ENCODE assay signal across 16 mouse cellular contexts in the genomic region with DNA sequence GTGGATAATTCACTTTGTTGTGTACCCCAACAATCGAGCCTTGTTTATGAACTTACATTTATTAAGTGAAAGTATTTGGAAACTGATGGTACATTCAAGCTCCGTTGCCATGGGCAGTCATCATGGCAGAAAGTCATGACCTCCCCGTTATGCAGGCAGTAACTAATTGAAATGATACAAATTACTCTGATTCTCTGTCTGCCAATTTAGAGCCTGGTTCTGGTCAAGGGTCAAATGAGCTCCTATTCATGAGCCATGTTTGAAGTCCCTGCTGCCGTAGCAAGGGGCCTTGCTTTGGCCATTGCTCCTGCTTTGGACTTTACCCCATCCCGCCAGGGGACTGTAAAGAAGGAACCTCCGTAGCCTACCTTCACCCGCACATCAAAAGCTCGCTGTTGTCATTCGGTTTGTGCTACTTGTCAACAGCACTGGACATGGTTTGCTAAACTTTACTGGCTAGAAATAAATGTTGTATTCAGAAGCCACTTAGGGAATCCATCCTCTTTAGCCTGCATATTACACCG.
A peak's percentile ranks its signal among the peaks of the same experiment; 100 is the strongest.
DNase-seq lines count a peak whose midpoint lies in the region; ATAC-seq and TF ChIP-seq lines count a peak whose summit lies in the region.
"Had no signal": no experiment of that assay in that cellular context is flagged by ENCODE, and none has a peak within 500 bp of the region (broad histone marks: within the 10 kb centered on the region; RNA-seq: fewer than 3 reads in every experiment).

No protein-coding gene starts in this region.

- no peaks in the 10 kb centered on the region for H3K27me3 ChIP-seq in kidney, adult 2 months (replicated peaks; ENCODE audit: control insufficient read depth, insufficient read depth, low read length)
- H3K27me3 ChIP-seq in kidney, embryonic 15.5 days, result no peaks in the 10 kb centered on the region
- H3K27me3 ChIP-seq in intestine, embryonic 15.5 days (replicated peaks), result no peaks in the 10 kb centered on the region
- no peaks in the 10 kb centered on the region for H3K27me3 ChIP-seq in midbrain, embryonic 16.5 days (ENCODE audit: control insufficient read depth, insufficient read depth, low read depth, low read length)
- H3K27me3 ChIP-seq: limb, embryonic 13.5 days; liver, embryonic 13.5 days had no signal

- no peak overlapping the region for H3K27ac ChIP-seq in kidney, adult 2 months (ENCODE audit: insufficient read depth, low read depth, low read length)
- no peak overlapping the region for H3K27ac ChIP-seq in kidney, embryonic 15.5 days
- H3K27ac ChIP-seq in intestine, embryonic 15.5 days, result no peak overlapping the region
- no peak overlapping the region for H3K27ac ChIP-seq in midbrain, embryonic 16.5 days (ENCODE audit: low read length)
- H3K27ac ChIP-seq: limb, embryonic 13.5 days; liver, embryonic 13.5 days; stomach, postnatal 0 days had no signal

- WGBS in kidney, adult 2 months, result 59% methylated on average over 10 of the region's 10 CpGs
- 72% methylated on average over 10 of the region's 10 CpGs for WGBS in kidney, embryonic 15.5 days
- WGBS in intestine, embryonic 15.5 days, result 60% methylated on average over 10 of the region's 10 CpGs
- WGBS in midbrain, embryonic 16.5 days, result 59% methylated on average over 10 of the region's 10 CpGs

- no peaks in the 10 kb centered on the region for H3K4me1 ChIP-seq in kidney, adult 2 months (ENCODE audit: control insufficient read depth, insufficient read depth, low read length)
- H3K4me1 ChIP-seq in kidney, embryonic 15.5 days, result no peaks in the 10 kb centered on the region
- H3K4me1 ChIP-seq in intestine, embryonic 15.5 days (replicated peaks), result no peaks in the 10 kb centered on the region
- no peaks in the 10 kb centered on the region for H3K4me1 ChIP-seq in midbrain, embryonic 16.5 days (ENCODE audit: control insufficient read depth, insufficient read depth, low read length)
- H3K4me1 ChIP-seq: limb, embryonic 13.5 days; liver, embryonic 13.5 days had no signal

- TF ChIP-seq CTCF in kidney, adult 2 months (conservative IDR thresholded peaks at IDR 0.05; ENCODE audit: insufficient read depth, insufficient read length, low read depth, low read length), result no peak

- no peak overlapping the region for H3K9ac ChIP-seq in kidney, embryonic 15.5 days
- H3K9ac ChIP-seq in intestine, embryonic 15.5 days, result no peak overlapping the region
- H3K9ac ChIP-seq in midbrain, embryonic 16.5 days (ENCODE audit: low read depth, low read length), result no peak overlapping the region
- H3K9ac ChIP-seq: limb, embryonic 13.5 days; liver, embryonic 13.5 days; lung, embryonic 14.5 days had no signal

- no peak for TF ChIP-seq POLR2A in kidney, adult 2 months (IDR thresholded peaks at IDR 0.05; ENCODE audit: low read depth, low read length)

- peak; percentile 39 for DNase-seq in kidney, adult 2 months
- DNase-seq in embryo, embryonic 11 days, result peak; percentile 34
- DNase-seq in frontal cortex, postnatal 25 days (ENCODE audit: low spot score in 2 of 2), result no peak
- no peak for DNase-seq in cerebellum, postnatal 36 days
- DNase-seq: adrenal gland, adult 8-10 months; cerebellum, adult 9-11 months; gastrocnemius, postnatal 25 days; liver, embryonic 13.5 days; lung, embryonic 14.5 days; lung, postnatal 36 days; right cerebral cortex, adult 18-20 months had no signal

- no peak for ATAC-seq in kidney, embryonic 15.5 days (replicated peaks; ENCODE audit: low FRiP score)
- peak; percentile 86 for ATAC-seq in intestine, embryonic 15.5 days
- no peak for ATAC-seq in midbrain, embryonic 16.5 days

- no peaks in the 10 kb centered on the region for H3K36me3 ChIP-seq in kidney, adult 2 months (ENCODE audit: control insufficient read depth, insufficient read depth, low read length)
- no peaks in the 10 kb centered on the region for H3K36me3 ChIP-seq in kidney, embryonic 15.5 days
- H3K36me3 ChIP-seq in intestine, embryonic 15.5 days, result no peaks in the 10 kb centered on the region
- no peaks in the 10 kb centered on the region for H3K36me3 ChIP-seq in midbrain, embryonic 16.5 days (ENCODE audit: control insufficient read depth, insufficient read depth, low read length)
- H3K36me3 ChIP-seq: limb, embryonic 13.5 days; liver, embryonic 13.5 days had no signal

- no peak overlapping the region for H3K4me2 ChIP-seq in kidney, embryonic 15.5 days
- peak overlapping the region; percentile 41 for H3K4me2 ChIP-seq in intestine, embryonic 15.5 days (replicated peaks)
- no peak overlapping the region for H3K4me2 ChIP-seq in midbrain, embryonic 16.5 days (ENCODE audit: low read length)
- H3K4me2 ChIP-seq: limb, embryonic 13.5 days; liver, embryonic 13.5 days; lung, embryonic 14.5 days had no signal

- no peaks in the 10 kb centered on the region for H3K9me3 ChIP-seq in kidney, embryonic 15.5 days (replicated peaks)
- no peaks in the 10 kb centered on the region for H3K9me3 ChIP-seq in intestine, embryonic 15.5 days
- no peaks in the 10 kb centered on the region for H3K9me3 ChIP-seq in midbrain, embryonic 16.5 days (replicated peaks; ENCODE audit: control insufficient read depth, low read length, poor library complexity, severe bottlenecking)
- H3K9me3 ChIP-seq: limb, embryonic 13.5 days; liver, embryonic 13.5 days had no signal

- no peak overlapping the region for H3K4me3 ChIP-seq in kidney, adult 2 months (ENCODE audit: insufficient read depth, low read depth, low read length)
- no peak overlapping the region for H3K4me3 ChIP-seq in kidney, embryonic 15.5 days (replicated peaks)
- H3K4me3 ChIP-seq in intestine, embryonic 15.5 days (replicated peaks), result no peak overlapping the region
- H3K4me3 ChIP-seq in midbrain, embryonic 16.5 days (ENCODE audit: low read depth, low read length), result no peak overlapping the region
- H3K4me3 ChIP-seq: limb, embryonic 13.5 days; liver, embryonic 13.5 days had no signal

Comparison
In these comparisons a context has a peak if more than half of its experiments do, and no peak if none do; other contexts are left out.
1. DNase-seq: peak in kidney, adult 2 months (single experiment) and embryo, embryonic 11 days (single experiment); none in frontal cortex, postnatal 25 days (0 of 2) and cerebellum, postnatal 36 days (0 of 2).